Mouse (Mus musculus) stomach, postnatal 0 days (tissue): ENCODE data around the gene Fam168b. TPM values are rescaled to one million over a fixed set of nuclear protein-coding genes. Genes with fewer than 3 reads are reported as not detected.

Source experiments
- ATAC-seq: fragments of 200-750 bp; cut with Nextera tagmentation; 2 replicates; pipeline ENCODE4 v1.8.0; 2017; ENCODE audit not compliant: low FRiP score, low TSS enrichment
- DNase-seq: peaks from one replicate; pipeline ENCODE4 v3.0.0-alpha.2; 2016; ENCODE audit warnings: low spot score
- H3K27ac ChIP-seq: fragments of 300-500 bp; sonication (generic); replicated peaks from 2 replicates; pipeline ENCODE4 v1.5.1; 2014; ENCODE audit warnings: mild to moderate bottlenecking, control low read depth
- H3K27me3 ChIP-seq: fragments of 300-500 bp; sonication (generic); 2 replicates; pipeline ENCODE4 v1.6.1; 2014; ENCODE audit warnings: low read length; ENCODE audit not compliant: control insufficient read depth, insufficient read depth
- H3K36me3 ChIP-seq: fragments of 300-500 bp; sonication (generic); 2 replicates; pipeline ENCODE4 v1.6.1; 2014; ENCODE audit warnings: low read length, mixed read lengths; ENCODE audit not compliant: control insufficient read depth, insufficient read depth
- H3K4me1 ChIP-seq: fragments of 300-500 bp; sonication (generic); replicated peaks from 2 replicates; pipeline ENCODE4 v1.6.1; 2014; ENCODE audit warnings: antibody characterized with exemption; ENCODE audit not compliant: control insufficient read depth, insufficient read depth
- H3K4me2 ChIP-seq: fragments of 300-500 bp; sonication (generic); replicated peaks from 2 replicates; pipeline ENCODE4 v1.6.1; 2014; ENCODE audit warnings: low read depth, mild to moderate bottlenecking, control low read depth, moderate library complexity
- H3K4me3 ChIP-seq: fragments of 300-500 bp; sonication (generic); 2 replicates; pipeline ENCODE4 v1.5.1; 2014; ENCODE audit warnings: low read depth, low read length, control low read depth
- H3K9ac ChIP-seq: fragments of 300-500 bp; sonication (generic); 2 replicates; pipeline ENCODE4 v1.6.1; 2014; ENCODE audit warnings: mild to moderate bottlenecking, low read length, control low read depth, mixed read lengths
- H3K9me3 ChIP-seq: fragments of 300-500 bp; sonication (generic); 2 replicates; pipeline ENCODE4 v1.6.1; 2016; ENCODE audit warnings: low read length; ENCODE audit not compliant: control insufficient read depth
- CTCF ChIP-seq: IDR thresholded peaks from 2 replicates; pipeline ENCODE4 v1.5.1; 2016; ENCODE audit warnings: antibody characterized with exemption, low read depth, mild to moderate bottlenecking, moderate library complexity
- EP300 ChIP-seq: optimal IDR thresholded peaks from 2 replicates; pipeline ENCODE3; 2016; ENCODE audit warnings: antibody characterized with exemption
- WGBS: fragments of 180-500 bp; shearing (Covaris S2); extraction: QIAGEN DNeasy Blood & Tissue Kit; methylation state at CpG from one replicate; pipeline ENCODE4 v1.1.7; 2014; 5-methylcytosine and 5-hydroxymethylcytosine counted together
- polyA plus RNA-seq: library from polyadenylated mRNA; unstranded; fragments of >200 nt; fragmentation: Nextera tagmentation; extraction: Ambion mirVana; gene quantifications from 2 replicates; pipeline ENCODE4 v1.2.1, GENCODE M21; 2015

Fam168b gene
- polyA plus RNA-seq, 1 experiment from 2014 or later: 21.4 TPM

GRCm38 (mm10) chr1:34793304-34794300, 49.3 kb downstream of the Fam168b start:
- ATAC-seq (0 out of 2 replicates have a peak, but pooled peaks have one; percentile 29), DNase-seq (no peak)
- no peak overlapping the region for H3K4me3 ChIP-seq
- TF ChIP-seq EP300: no peak
- TF ChIP-seq CTCF: no peak
- H3K9me3 ChIP-seq: no peaks in the 10 kb centered on the region
- H3K9ac ChIP-seq: no peak overlapping the region
- no peak overlapping the region for H3K4me2 ChIP-seq
- H3K27ac ChIP-seq: no peak overlapping the region
- H3K4me1 ChIP-seq: no peaks in the 10 kb centered on the region
- H3K27me3 ChIP-seq: no peaks in the 10 kb centered on the region
- no peaks in the 10 kb centered on the region for H3K36me3 ChIP-seq
- 63% methylated on average over 19 of the region's 19 CpGs for WGBS

- WGBS: 26% methylated on average over 6 of the region's 6 CpGs
- no peak overlapping the region for H3K4me3 ChIP-seq
- H3K36me3 ChIP-seq: no peaks in the 10 kb centered on the region
- H3K4me1 ChIP-seq: no peaks in the 10 kb centered on the region
- H3K9ac ChIP-seq: no peak overlapping the region
- H3K27ac ChIP-seq: no peak overlapping the region
- H3K9me3 ChIP-seq: no peaks in the 10 kb centered on the region
- ATAC-seq (no peak), DNase-seq (no peak)
- no peak overlapping the region for H3K4me2 ChIP-seq
- no peaks in the 10 kb centered on the region for H3K27me3 ChIP-seq
- TF ChIP-seq EP300 (no peak), CTCF (no peak)
Observed at GRCm38 (mm10) chr1:34783538-34784161, 59.2 kb downstream of the Fam168b start.

GRCm38 (mm10) chr1:34775870-34776269, 67.0 kb downstream of the Fam168b start:
- Histone ChIP-seq H3K9me3 (no peaks in the 10 kb centered on the region), H3K4me3 (no peak overlapping the region), H3K27ac (no peak overlapping the region), H3K4me1 (no peaks in the 10 kb centered on the region), H3K36me3 (no peaks in the 10 kb centered on the region), H3K4me2 (no peak overlapping the region), H3K9ac (no peak overlapping the region), H3K27me3 (no peaks in the 10 kb centered on the region)
- TF ChIP-seq CTCF: no peak
- no peak for TF ChIP-seq EP300
- DNase-seq (no peak), ATAC-seq (no peak)
- 88% methylated on average over 3 of the region's 3 CpGs for WGBS

GRCm38 (mm10) chr1:34768875-34769274, 74.0 kb downstream of the Fam168b start:
- Histone ChIP-seq H3K4me2 (no peak overlapping the region), H3K4me1 (no peaks in the 10 kb centered on the region), H3K9me3 (no peaks in the 10 kb centered on the region), H3K9ac (no peak overlapping the region), H3K27ac (no peak overlapping the region), H3K36me3 (no peaks in the 10 kb centered on the region), H3K4me3 (no peak overlapping the region), H3K27me3 (no peaks in the 10 kb centered on the region)
- no peak for TF ChIP-seq CTCF
- no peak for TF ChIP-seq EP300
- ATAC-seq (no peak), DNase-seq (no peak)
- WGBS: 75% methylated on average over 6 of the region's 6 CpGs

- Histone ChIP-seq H3K36me3 (no peaks in the 10 kb centered on the region), H3K4me2 (no peak overlapping the region), H3K4me1 (no peaks in the 10 kb centered on the region), H3K4me3 (no peak overlapping the region), H3K9me3 (no peaks in the 10 kb centered on the region), H3K9ac (no peak overlapping the region), H3K27ac (no peak overlapping the region), H3K27me3 (no peaks in the 10 kb centered on the region)
- WGBS: 46% methylated on average over 4 of the region's 4 CpGs
- TF ChIP-seq EP300 (no peak), CTCF (no peak)
- DNase-seq (no peak), ATAC-seq (no peak)
Observed at GRCm38 (mm10) chr1:34767851-34768250, 75.0 kb downstream of the Fam168b start.

- H3K9me3 ChIP-seq: no peaks in the 10 kb centered on the region
- ATAC-seq (no peak), DNase-seq (no peak)
- no peak for TF ChIP-seq CTCF
- TF ChIP-seq EP300: no peak
- no peak overlapping the region for H3K4me2 ChIP-seq
- no peaks in the 10 kb centered on the region for H3K36me3 ChIP-seq
- H3K4me3 ChIP-seq: no peak overlapping the region
- H3K27me3 ChIP-seq: no peaks in the 10 kb centered on the region
- H3K27ac ChIP-seq: no peak overlapping the region
- no peak overlapping the region for H3K9ac ChIP-seq
- no peaks in the 10 kb centered on the region for H3K4me1 ChIP-seq
- WGBS: 17% methylated on average over 1 of the region's 1 CpGs
Observed at GRCm38 (mm10) chr1:34766899-34767298, 76.0 kb downstream of the Fam168b start.

Other genes starting within 250 kb of the Fam168b start
- gene Plekhb2, start 6.9 kb upstream of the Fam168b start, polyA plus RNA-seq: 103 and 105 TPM in 2 replicates